Mouse (Mus musculus) megakaryocyte, embryonic 14.5 days (primary cell): ENCODE results near the gene Gspt1. TPM values are rescaled to one million over a fixed set of nuclear protein-coding genes. Genes with fewer than 3 reads are reported as not detected.

Source experiments
- H3K27me3 ChIP-seq: replicated peaks from 2 replicates; pipeline ENCODE3; 2012; ENCODE audit warnings: inconsistent platforms
- H3K36me3 ChIP-seq: replicated peaks from 2 replicates; pipeline ENCODE3; 2012; ENCODE audit warnings: low read length, inconsistent platforms, mixed read lengths
- H3K4me1 ChIP-seq: 2 replicates; pipeline ENCODE4 v1.6.1; 2012; ENCODE audit warnings: inconsistent platforms
- H3K4me3 ChIP-seq: replicated peaks from 2 replicates; pipeline ENCODE3; 2012; ENCODE audit warnings: moderate library complexity, mild to moderate bottlenecking, inconsistent platforms
- H3K9me3 ChIP-seq: 2 replicates; pipeline ENCODE4 v1.6.1; 2012; ENCODE audit warnings: inconsistent platforms
- FLI1 ChIP-seq: IDR thresholded peaks from 2 replicates; pipeline ENCODE4 v1.6.1; 2012; ENCODE audit warnings: low read length, inconsistent platforms, mixed read lengths
- GATA1 ChIP-seq: IDR thresholded peaks from 3 replicates; pipeline ENCODE4 v1.6.1; 2012; ENCODE audit warnings: mixed read lengths, low read length, inconsistent platforms, borderline replicate concordance
- polyA plus RNA-seq: library from polyadenylated mRNA; stranded (reverse); fragments of >175 nt; gene quantifications from 2 replicates; pipeline ENCODE4 v1.2.3, GENCODE M21; 2012; ENCODE audit warnings: low replicate concordance; ENCODE audit not compliant: insufficient read depth

The Gspt1 gene
- polyA plus RNA-seq, 1 experiment = 92.4 TPM

DNA sequence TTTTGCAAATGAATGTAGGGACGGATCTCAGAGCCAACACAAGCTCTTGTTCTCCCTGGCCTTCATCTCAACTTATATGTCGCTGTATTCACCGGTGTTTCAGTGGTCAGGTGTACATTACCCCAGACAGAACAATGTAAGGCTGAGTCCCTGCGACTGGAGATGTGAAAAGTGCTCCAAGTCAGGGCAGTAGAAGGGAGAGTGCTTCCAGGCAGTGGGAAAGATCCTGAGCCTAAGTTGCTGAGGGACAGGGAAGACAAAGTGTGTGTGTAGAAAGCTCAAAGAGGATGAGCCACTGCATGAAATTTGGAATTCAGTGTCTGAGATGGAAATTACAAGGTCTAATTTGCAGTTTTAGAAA is 77.3 kb downstream of the Gspt1 start:
- H3K36me3 ChIP-seq = peaks cover 14% of the 10 kb centered on the region
- H3K4me3 ChIP-seq = peak overlapping the region; percentile 98
- H3K9me3 ChIP-seq = peaks cover 15% of the 10 kb centered on the region
- peaks cover 46% of the 10 kb centered on the region for H3K4me1 ChIP-seq
- TF ChIP-seq GATA1 = no peak
- H3K27me3 ChIP-seq = no peaks in the 10 kb centered on the region

DNA sequence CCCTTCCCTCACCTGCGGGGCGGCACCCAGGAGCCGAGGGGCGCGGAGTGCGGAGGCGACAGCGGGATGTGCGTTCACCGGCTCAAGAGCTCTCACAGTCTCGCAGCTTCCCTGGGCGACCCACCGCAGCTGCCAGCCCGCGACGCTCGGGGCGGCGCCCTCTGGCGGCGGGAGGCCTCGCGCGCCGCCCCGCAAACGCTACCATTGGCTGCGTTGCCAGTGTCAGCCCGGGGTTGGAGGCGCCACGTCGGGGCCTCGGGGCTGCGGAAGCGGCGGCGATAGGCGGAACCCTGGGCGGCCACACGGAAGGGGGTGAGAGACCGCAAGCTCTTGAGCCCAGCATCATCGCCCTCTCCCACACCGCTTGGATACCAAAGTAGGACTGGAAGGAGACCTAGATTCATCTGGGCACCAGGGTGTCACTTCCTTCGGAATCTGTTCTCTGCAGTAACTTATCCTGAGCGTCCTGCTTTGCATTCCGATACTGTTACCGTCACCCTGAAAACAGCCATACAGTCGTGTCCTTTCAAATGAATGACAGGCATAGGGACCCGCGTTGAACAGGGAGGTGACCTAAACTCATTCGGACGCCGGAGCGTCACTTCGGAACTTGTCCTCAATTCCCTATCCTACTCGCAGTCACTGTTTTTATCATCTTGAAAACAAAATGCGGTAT is 77.8 kb downstream of the Gspt1 start, which contains the start of gene Zc3h7a:
TSS of gene Zc3h7a (minus strand) at position 186 of the 676 bp plus-strand sequence.
- peaks cover 51% of the 10 kb centered on the region for H3K4me1 ChIP-seq
- TF ChIP-seq FLI1 = no peak
- no peak for TF ChIP-seq GATA1
- H3K9me3 ChIP-seq = peaks cover 15% of the 10 kb centered on the region
- H3K36me3 ChIP-seq = peaks cover 14% of the 10 kb centered on the region
- no peaks in the 10 kb centered on the region for H3K27me3 ChIP-seq
- H3K4me3 ChIP-seq = peak within 1 kb of the TSS; percentile 98

DNA sequence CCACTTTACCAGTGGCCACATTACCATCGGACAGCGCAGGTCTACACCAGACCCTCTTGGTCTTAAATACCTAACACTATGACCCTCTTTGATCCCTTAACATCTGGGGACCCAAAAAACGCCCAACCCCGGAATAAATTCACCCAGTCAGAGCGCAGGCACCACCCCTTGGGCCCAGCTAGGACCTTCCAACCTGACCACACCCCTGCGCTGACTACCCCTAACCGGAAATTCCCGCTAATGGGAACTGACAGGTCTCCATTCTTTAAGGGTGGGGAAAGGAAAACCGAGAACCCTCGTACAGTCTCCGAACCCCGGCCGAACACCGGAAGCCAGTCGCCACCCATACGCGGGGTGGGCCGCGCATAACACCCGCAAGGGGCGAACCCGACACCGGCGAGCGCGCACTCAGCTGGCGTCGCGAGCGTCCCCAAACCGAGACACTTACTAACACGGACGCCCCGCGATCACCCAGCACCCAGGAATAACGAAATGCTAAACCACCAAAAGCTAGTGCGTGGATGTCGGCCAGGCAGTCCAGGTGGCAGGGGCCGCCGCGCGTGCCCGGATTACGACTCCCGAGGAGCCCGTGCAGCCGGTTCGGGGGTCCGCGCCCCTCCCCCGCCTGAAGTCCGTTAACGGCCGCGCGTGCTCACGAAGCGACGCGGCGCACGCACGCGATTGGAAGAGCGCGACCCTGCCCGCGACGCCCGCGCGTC is 78.5 kb downstream of the Gspt1 start:
- no peak for TF ChIP-seq GATA1
- no peak for TF ChIP-seq FLI1
- Histone ChIP-seq H3K9me3 (peaks cover 15% of the 10 kb centered on the region), H3K4me3 (peak overlapping the region; percentile 98), H3K27me3 (no peaks in the 10 kb centered on the region), H3K4me1 (peaks cover 58% of the 10 kb centered on the region), H3K36me3 (peaks cover 14% of the 10 kb centered on the region)

DNA sequence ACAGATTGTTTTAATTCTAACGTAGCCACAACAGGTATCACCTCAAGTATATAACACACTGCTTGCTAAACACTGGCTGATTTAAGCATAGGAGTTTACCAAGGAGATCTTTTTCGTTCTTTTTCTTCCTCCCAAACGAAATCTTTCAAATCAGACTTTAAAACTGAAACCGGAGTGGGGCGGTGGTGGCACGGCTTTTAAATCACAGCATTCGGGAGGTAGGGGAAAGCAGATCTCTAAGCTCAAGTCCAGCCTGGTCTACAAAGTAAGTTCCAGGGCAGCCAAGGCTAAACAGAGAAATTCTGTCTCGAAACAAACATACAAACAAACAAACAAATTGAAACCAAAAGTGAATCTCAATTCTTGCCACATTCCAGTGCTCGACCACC is 79.0 kb downstream of the Gspt1 start:
- TF ChIP-seq FLI1 (no peak), GATA1 (no peak)
- H3K4me1 ChIP-seq = peaks cover 62% of the 10 kb centered on the region
- H3K9me3 ChIP-seq = peaks cover 14% of the 10 kb centered on the region
- peak overlapping the region; percentile 98 for H3K4me3 ChIP-seq
- H3K36me3 ChIP-seq = peaks cover 14% of the 10 kb centered on the region
- no peaks in the 10 kb centered on the region for H3K27me3 ChIP-seq

DNA sequence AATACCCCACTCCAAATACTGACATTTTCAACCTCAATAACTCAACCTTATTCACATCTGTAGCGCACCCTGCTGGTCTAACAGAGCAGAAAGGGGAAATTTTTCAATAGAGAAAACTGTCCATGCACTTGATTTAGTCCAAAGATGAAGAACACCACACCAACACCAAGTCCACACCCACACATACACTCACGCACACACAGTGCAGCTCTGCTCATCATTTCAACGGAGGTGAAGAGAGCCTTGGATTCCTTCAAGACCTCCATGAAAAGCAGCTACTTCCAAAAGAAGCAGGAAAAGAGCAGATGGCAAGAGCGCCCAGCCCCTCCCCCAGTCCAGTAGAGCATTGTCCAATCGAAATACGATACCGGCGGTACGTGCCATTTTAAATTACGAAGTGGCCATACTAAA is 79.4 kb downstream of the Gspt1 start:
- TF ChIP-seq FLI1 = no peak
- no peak for TF ChIP-seq GATA1
- Histone ChIP-seq H3K36me3 (peaks cover 14% of the 10 kb centered on the region), H3K4me1 (peaks cover 64% of the 10 kb centered on the region), H3K9me3 (peaks cover 10% of the 10 kb centered on the region), H3K27me3 (no peaks in the 10 kb centered on the region), H3K4me3 (peak overlapping the region; percentile 98)

DNA sequence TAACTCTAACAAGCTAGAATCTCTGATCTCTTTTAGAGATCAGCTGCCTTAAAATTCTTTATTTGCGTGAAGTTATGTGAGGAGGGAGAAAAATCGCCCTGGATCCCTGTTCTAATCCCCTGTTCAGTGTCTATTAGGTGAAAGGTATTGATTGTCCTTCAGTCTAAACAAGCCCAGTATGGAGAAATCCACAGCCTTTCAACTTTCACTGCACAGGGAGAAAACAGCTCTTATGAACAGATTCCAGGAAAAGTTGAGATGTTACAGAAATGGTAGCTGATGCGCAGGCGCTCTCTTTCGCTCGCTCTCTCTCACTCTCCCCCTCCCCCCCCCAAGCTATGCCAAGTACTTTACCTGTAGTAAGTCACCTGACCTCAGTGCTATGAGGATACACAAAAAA is 82.4 kb downstream of the Gspt1 start:
- Histone ChIP-seq H3K4me3 (no peak overlapping the region), H3K27me3 (no peaks in the 10 kb centered on the region), H3K9me3 (no peaks in the 10 kb centered on the region), H3K4me1 (peaks cover 75% of the 10 kb centered on the region), H3K36me3 (peaks cover 22% of the 10 kb centered on the region)
- no peak for TF ChIP-seq GATA1
- no peak for TF ChIP-seq FLI1

Other genes with a start within 250 kb of the Gspt1 start
- 6.6 and 12.1 TPM in 2 replicates for gene Snn, start 193.4 kb downstream of the Gspt1 start, polyA plus RNA-seq
- 395 and 472 TPM in 2 replicates for gene Litaf, start 188.2 kb downstream of the Gspt1 start, polyA plus RNA-seq
- gene Txndc11, start 119.7 kb downstream of the Gspt1 start, polyA plus RNA-seq = 28.1 and 30.8 TPM in 2 replicates
- gene Zc3h7a, start 77.9 kb downstream of the Gspt1 start, polyA plus RNA-seq = 2.4 and 6.2 TPM in 2 replicates
- gene Rsl1d1, start 51.0 kb downstream of the Gspt1 start, polyA plus RNA-seq = 7.8 and 15.5 TPM in 2 replicates
- not detected in 2 replicates for gene Tnfrsf17, start 59.5 kb upstream of the Gspt1 start, polyA plus RNA-seq
- 1.8 and 3.9 TPM in 2 replicates for gene Snx29, start 68.6 kb upstream of the Gspt1 start, polyA plus RNA-seq